Mouse (Mus musculus): ENCODE results near the gene Parp2. TPM values are rescaled to one million over a fixed set of nuclear protein-coding genes. Genes with fewer than 3 reads are reported as not detected.
"Not testable (repeated sequence)": the region's sequence is repeated elsewhere in the genome, so short reads cannot be mapped to it uniquely, and the experiment has no call there.

Gene Parp2
- polyA plus RNA-seq, 1 experiment from 2014 or later, result 66.0 TPM

DNA sequence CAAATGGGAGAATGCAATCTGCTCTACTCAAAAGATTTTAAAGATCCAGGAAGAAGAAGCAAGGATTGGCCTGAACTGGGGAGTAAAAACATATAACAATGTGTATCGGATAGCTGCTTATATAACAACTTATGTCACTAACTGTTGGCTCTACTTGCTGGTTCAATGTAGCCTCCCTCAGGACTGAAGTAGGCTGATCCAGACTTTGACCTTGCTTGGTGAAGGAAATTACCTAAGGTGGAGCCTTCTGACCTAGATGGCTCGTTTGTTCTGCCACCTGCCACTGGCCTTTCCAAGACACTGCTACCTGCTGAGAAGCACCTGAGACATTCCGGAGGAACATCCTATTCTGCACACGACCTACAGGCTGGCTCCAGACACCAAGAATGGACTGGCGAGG lies 48.1 kb downstream of the Parp2 start:
- ATAC-seq (ENCODE audit: low FRiP score), result no peak
- Histone ChIP-seq H3K27ac (ENCODE audit: low read depth, low read length) (no peak overlapping the region), H3K4me1 (replicated peaks; ENCODE audit: control insufficient read depth, insufficient read depth, low read length) (no peaks in the 10 kb centered on the region), H3K27me3 (ENCODE audit: control insufficient read depth, insufficient read depth, low read length) (no peaks in the 10 kb centered on the region), H3K9me3 (ENCODE audit: control insufficient read depth, low read length) (no peaks in the 10 kb centered on the region), H3K4me3 (ENCODE audit: low read depth, low read length) (no peak overlapping the region), H3K9ac (ENCODE audit: low read depth, low read length) (no peak overlapping the region), H3K36me3 (ENCODE audit: control insufficient read depth, insufficient read depth, low read length) (no peaks in the 10 kb centered on the region), H3K4me2 (replicated peaks; ENCODE audit: low read depth, low read length) (no peak overlapping the region)
- WGBS, result 83% methylated on average over 5 of the region's 5 CpGs
- no peak for DNase-seq (ENCODE audit: low spot score)

DNA sequence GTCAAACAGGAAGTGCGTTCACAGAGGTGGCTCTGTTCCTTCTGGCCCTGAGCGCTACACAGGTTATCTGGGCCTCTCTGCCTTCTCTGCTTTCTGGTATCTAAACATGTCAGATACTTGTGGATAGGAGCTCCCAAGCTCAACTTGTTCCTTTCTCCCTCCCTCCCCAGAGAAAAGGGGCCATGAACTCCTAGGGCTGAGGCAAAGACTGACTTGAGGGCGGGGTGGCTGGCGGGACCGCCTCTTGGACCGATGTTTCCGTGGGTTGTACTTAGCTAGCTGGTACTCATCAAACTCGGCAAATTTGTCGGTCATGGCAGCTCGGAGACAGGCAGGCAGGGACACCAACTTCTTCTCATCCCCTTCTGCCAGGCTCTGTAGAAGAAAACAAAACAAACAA lies 55.0 kb downstream of the Parp2 start:
- Histone ChIP-seq H3K9me3 (ENCODE audit: control insufficient read depth, low read length) (no peaks in the 10 kb centered on the region), H3K9ac (ENCODE audit: low read depth, low read length) (no peak overlapping the region), H3K4me1 (replicated peaks; ENCODE audit: control insufficient read depth, insufficient read depth, low read length) (no peaks in the 10 kb centered on the region), H3K27me3 (ENCODE audit: control insufficient read depth, insufficient read depth, low read length) (no peaks in the 10 kb centered on the region), H3K4me2 (replicated peaks; ENCODE audit: low read depth, low read length) (no peak overlapping the region), H3K27ac (ENCODE audit: low read depth, low read length) (no peak overlapping the region), H3K36me3 (ENCODE audit: control insufficient read depth, insufficient read depth, low read length) (no peaks in the 10 kb centered on the region), H3K4me3 (ENCODE audit: low read depth, low read length) (no peak overlapping the region)
- no peak for ATAC-seq (ENCODE audit: low FRiP score)
- WGBS, result 92% methylated on average over 10 of the region's 10 CpGs
- DNase-seq (ENCODE audit: low spot score), result no peak

DNA sequence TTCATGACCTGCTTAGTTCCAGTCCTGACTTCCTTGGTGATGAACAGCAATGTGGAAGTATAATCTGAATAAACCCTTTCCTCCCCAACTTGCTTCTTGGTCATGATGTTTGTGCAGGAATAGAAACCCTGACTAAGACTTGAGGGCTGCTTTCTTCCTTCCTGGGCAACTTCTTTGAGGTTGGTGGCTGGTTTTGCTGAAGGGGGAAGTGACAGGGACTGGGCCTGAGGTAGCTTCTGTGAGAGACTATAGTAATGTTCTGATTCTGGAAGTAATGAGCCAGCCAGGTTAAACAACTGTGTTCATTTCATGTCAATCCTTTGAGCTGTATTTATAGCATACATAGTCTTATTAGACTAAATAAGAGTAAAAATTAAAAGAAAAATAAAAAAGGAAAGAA lies 57.4 kb downstream of the Parp2 start:
- H3K27me3 ChIP-seq (ENCODE audit: control insufficient read depth, insufficient read depth, low read length); ATAC-seq (ENCODE audit: low FRiP score); DNase-seq (ENCODE audit: low spot score); H3K4me1 ChIP-seq (replicated peaks; ENCODE audit: control insufficient read depth, insufficient read depth, low read length); H3K4me2 ChIP-seq (replicated peaks; ENCODE audit: low read depth, low read length); H3K4me3 ChIP-seq (ENCODE audit: low read depth, low read length); H3K27ac ChIP-seq (ENCODE audit: low read depth, low read length); H3K36me3 ChIP-seq (ENCODE audit: control insufficient read depth, insufficient read depth, low read length); H3K9me3 ChIP-seq (ENCODE audit: control insufficient read depth, low read length); H3K9ac ChIP-seq (ENCODE audit: low read depth, low read length): not testable (repeated sequence)

DNA sequence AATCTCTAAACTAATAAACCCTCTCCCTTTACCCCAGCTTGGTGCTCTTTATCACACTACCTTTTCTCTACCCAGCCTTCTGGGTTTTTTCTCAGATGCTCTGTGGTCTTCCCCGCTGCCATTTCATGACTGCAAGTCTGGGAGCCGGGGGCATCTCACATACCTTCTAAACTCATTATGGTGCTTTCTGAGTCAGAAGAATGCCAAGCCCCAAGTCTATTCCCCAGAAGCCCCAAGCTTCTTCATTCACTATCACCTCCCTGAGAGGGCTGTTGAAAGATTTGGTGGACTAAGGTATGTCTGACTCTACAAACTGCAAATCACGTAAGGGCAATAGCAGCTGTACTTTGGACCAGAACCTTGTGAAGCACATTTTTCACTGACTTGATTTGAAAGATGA lies 59.3 kb downstream of the Parp2 start:
- DNase-seq (ENCODE audit: low spot score), result no peak
- no peak overlapping the region for H3K27ac ChIP-seq (ENCODE audit: low read depth, low read length)
- 97% methylated on average over 3 of the region's 3 CpGs for WGBS
- H3K9me3 ChIP-seq (ENCODE audit: control insufficient read depth, low read length), result no peaks in the 10 kb centered on the region
- H3K36me3 ChIP-seq (ENCODE audit: control insufficient read depth, insufficient read depth, low read length), result no peaks in the 10 kb centered on the region
- H3K4me2 ChIP-seq (replicated peaks; ENCODE audit: low read depth, low read length), result no peak overlapping the region
- no peaks in the 10 kb centered on the region for H3K27me3 ChIP-seq (ENCODE audit: control insufficient read depth, insufficient read depth, low read length)
- no peak overlapping the region for H3K4me3 ChIP-seq (ENCODE audit: low read depth, low read length)
- ATAC-seq (ENCODE audit: low FRiP score), result no peak
- H3K4me1 ChIP-seq (replicated peaks; ENCODE audit: control insufficient read depth, insufficient read depth, low read length), result no peaks in the 10 kb centered on the region
- H3K9ac ChIP-seq (ENCODE audit: low read depth, low read length), result no peak overlapping the region

DNA sequence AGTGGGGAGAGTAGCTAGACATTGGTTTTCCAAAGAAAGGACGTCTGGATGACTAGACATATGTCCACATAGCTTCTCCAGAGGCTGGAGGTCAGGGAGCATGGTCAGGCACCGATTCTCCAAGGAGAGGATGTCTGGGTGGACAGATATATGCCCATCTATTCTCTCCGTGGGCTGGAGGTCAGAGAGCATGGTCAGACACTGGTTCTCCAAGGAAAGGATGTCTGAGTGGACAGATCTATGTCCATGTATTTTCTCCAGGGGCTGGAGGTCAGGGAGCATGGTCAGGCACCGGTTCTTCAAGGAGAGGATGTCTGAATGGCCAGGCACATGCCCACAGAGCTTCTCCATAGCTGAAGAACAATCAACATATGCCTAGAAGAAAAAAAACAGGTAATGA lies 60.6 kb downstream of the Parp2 start:
- ATAC-seq (ENCODE audit: low FRiP score) (no peak), DNase-seq (ENCODE audit: low spot score) (no peak)
- WGBS, result 79% methylated on average over 4 of the region's 4 CpGs

DNA sequence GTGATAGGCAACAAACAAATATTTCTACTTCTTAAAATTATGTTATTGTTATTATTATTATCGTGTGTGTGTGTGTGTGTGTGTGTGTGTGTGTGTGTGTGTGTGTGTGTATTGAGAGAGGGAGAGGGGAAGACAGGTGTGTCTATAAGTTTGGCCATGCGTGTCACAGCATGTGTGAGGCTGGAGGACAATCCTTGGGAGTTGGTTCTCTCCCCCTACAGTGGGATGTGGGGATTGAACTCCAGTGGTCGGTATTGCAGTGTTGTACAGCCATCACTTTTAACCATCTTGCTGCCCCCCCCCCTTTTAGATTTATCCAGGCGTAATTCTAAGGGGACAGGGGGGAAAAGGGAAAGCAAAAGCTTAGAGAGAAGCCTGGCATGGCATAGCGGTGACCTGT lies 61.0 kb downstream of the Parp2 start:
- Histone ChIP-seq H3K9ac (ENCODE audit: low read depth, low read length) (no peak overlapping the region), H3K27me3 (ENCODE audit: control insufficient read depth, insufficient read depth, low read length) (no peaks in the 10 kb centered on the region), H3K4me1 (replicated peaks; ENCODE audit: control insufficient read depth, insufficient read depth, low read length) (no peaks in the 10 kb centered on the region), H3K9me3 (ENCODE audit: control insufficient read depth, low read length) (no peaks in the 10 kb centered on the region), H3K4me3 (ENCODE audit: low read depth, low read length) (no peak overlapping the region), H3K4me2 (replicated peaks; ENCODE audit: low read depth, low read length) (no peak overlapping the region), H3K36me3 (ENCODE audit: control insufficient read depth, insufficient read depth, low read length) (no peaks in the 10 kb centered on the region), H3K27ac (ENCODE audit: low read depth, low read length) (no peak overlapping the region)
- WGBS, result 85% methylated on average over 5 of the region's 5 CpGs
- DNase-seq (ENCODE audit: low spot score) (no peak), ATAC-seq (ENCODE audit: low FRiP score) (no peak)

More for the DNA sequence above, 60.6 kb downstream of the Parp2 start:
- H3K4me2 ChIP-seq (replicated peaks; ENCODE audit: low read depth, low read length), result no peak overlapping the region
- H3K27ac ChIP-seq (ENCODE audit: low read depth, low read length), result no peak overlapping the region
- no peak overlapping the region for H3K4me3 ChIP-seq (ENCODE audit: low read depth, low read length)
- no peaks in the 10 kb centered on the region for H3K36me3 ChIP-seq (ENCODE audit: control insufficient read depth, insufficient read depth, low read length)
- no peaks in the 10 kb centered on the region for H3K9me3 ChIP-seq (ENCODE audit: control insufficient read depth, low read length)
- no peaks in the 10 kb centered on the region for H3K27me3 ChIP-seq (ENCODE audit: control insufficient read depth, insufficient read depth, low read length)
- no peak overlapping the region for H3K9ac ChIP-seq (ENCODE audit: low read depth, low read length)
- no peaks in the 10 kb centered on the region for H3K4me1 ChIP-seq (replicated peaks; ENCODE audit: control insufficient read depth, insufficient read depth, low read length)

DNA sequence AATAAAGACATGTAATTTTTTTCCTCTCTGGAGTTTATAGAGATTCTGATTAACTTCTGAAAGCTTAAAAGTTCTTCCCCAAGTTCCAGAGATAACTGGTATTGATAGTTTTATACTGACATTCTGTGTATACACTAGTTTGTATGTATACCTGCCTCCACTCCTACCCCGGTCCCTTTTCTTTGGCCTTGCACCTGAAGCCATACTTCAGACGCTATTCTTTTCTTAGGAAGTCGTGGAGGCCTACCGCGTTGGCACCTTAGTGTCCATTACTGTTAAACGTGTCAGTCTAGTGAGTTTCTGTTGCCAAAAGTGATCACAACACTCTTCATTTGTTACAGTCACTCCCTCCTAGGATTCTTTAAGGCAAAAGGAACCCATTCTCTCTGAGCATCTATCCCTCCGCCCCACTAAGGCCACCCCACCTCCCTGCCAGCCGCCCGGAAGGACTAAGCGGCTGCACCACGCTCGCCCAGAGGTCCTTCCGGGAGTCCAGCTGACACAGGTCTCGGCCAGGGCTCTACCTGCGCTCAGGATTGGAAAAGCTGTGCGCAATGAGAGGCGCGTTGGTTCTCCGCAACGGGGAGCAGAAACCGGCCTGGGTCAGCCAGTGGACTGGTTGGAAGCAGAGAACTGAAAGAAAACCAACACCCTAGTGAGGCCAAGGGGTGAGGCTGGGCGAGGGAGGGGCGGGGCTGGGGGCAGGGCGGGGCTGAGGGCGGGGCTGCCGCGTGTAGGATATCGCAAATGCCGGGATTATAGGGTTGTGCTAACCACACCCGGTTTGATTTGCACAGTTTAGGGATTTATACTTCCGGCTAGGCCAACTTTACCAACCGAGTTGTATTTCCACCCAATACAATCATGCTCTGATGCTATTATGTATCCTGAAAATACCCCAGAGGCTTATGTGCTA lies 62.5 kb downstream of the Parp2 start, which contains the start of gene Tep1:
TSS of gene Tep1 (minus strand) at position 672 of the 916 bp plus-strand sequence.
- 6% methylated on average over 31 of the region's 32 CpGs for WGBS
- Histone ChIP-seq H3K27me3 (ENCODE audit: control insufficient read depth, insufficient read depth, low read length) (no peaks in the 10 kb centered on the region), H3K9ac (ENCODE audit: low read depth, low read length) (peak within 1 kb of the TSS; percentile 76), H3K36me3 (ENCODE audit: control insufficient read depth, insufficient read depth, low read length) (no peaks in the 10 kb centered on the region), H3K4me2 (replicated peaks; ENCODE audit: low read depth, low read length) (peak within 1 kb of the TSS; percentile 74), H3K27ac (ENCODE audit: low read depth, low read length) (no peak within 1 kb of the TSS), H3K4me1 (replicated peaks; ENCODE audit: control insufficient read depth, insufficient read depth, low read length) (no peaks in the 10 kb centered on the region), H3K9me3 (ENCODE audit: control insufficient read depth, low read length) (no peaks in the 10 kb centered on the region), H3K4me3 (ENCODE audit: low read depth, low read length) (peak within 1 kb of the TSS; percentile 52)
- peak; percentile 78 for DNase-seq (ENCODE audit: low spot score)
- peak; percentile 92 for ATAC-seq (ENCODE audit: low FRiP score)

DNA sequence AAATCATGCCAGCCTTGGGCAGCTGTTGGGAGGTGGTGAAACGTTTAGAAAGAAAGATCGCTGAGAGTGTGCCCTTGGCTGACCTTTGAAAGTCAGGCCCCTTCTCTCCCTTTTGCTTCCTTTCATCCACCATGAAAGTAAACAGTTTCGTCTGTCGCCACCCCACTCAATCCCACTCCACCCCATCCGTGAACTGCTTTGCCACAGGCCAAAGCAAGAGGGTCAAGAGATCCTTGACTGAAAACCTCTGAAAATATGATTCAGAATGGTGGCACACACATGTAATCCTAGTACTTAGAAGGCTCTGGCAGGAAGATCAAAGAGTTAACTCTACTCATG lies 63.1 kb downstream of the Parp2 start:
- 27% methylated on average over 5 of the region's 5 CpGs for WGBS

More for the DNA sequence above, 63.1 kb downstream of the Parp2 start:
- Histone ChIP-seq H3K27me3 (ENCODE audit: control insufficient read depth, insufficient read depth, low read length) (no peaks in the 10 kb centered on the region), H3K36me3 (ENCODE audit: control insufficient read depth, insufficient read depth, low read length) (no peaks in the 10 kb centered on the region), H3K4me1 (replicated peaks; ENCODE audit: control insufficient read depth, insufficient read depth, low read length) (no peaks in the 10 kb centered on the region), H3K27ac (ENCODE audit: low read depth, low read length) (no peak overlapping the region), H3K9me3 (ENCODE audit: control insufficient read depth, low read length) (no peaks in the 10 kb centered on the region), H3K4me3 (ENCODE audit: low read depth, low read length) (peak overlapping the region; percentile 52), H3K4me2 (replicated peaks; ENCODE audit: low read depth, low read length) (peak overlapping the region; percentile 74), H3K9ac (ENCODE audit: low read depth, low read length) (peak overlapping the region; percentile 76)
- DNase-seq (ENCODE audit: low spot score) (no peak), ATAC-seq (ENCODE audit: low FRiP score) (0 out of 2 replicates have a peak, but pooled peaks have one; percentile 21)

Measured in hindbrain, embryonic 11.5 days (tissue).